Mouse (Mus musculus) heart, postnatal 25 days (tissue): ENCODE results near the gene Olfr339. TPM values are rescaled to one million over a fixed set of nuclear protein-coding genes. Genes with fewer than 3 reads are reported as not detected.
"Not testable (repeated sequence)": the region's sequence is repeated elsewhere in the genome, so short reads cannot be mapped to it uniquely, and the experiment has no call there.

Experiments
- DNase-seq: peaks from one replicate; pipeline ENCODE4 v3.0.0; 2022; ENCODE audit warnings: low spot score
- intact Hi-C: fragments of 180-260 bp; cut with DNase I; formaldehyde crosslinking; loops from one replicate; pipeline ENCODE4 v1.15.1; 2025
- total RNA-seq, 2 experiments: library from RNA; stranded (reverse); gene quantifications; 2 replicates each; pipeline ENCODE4 v1.2.3; 2021

The Olfr339 gene
- not detected for total RNA-seq

DNA sequence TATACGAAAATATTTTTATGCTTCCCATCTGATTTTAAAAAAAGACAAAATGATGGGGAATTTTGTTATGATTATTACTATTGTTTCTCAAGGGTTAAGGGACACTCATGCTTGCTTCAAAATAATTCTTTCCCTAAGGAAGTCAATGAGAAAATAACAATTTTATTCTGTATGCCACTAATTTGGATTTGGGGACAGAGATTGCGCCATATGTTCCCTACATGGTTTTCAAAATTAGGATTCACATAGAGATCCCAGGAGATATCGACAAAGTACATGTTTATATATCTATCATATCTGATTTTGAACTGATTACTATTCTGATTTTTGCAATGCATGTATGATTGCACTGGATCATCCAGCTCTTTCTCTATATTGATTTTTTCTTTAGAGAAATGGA, at the start of gene Olfr339:
Gene Olfr339 (plus strand): TSS at position 301 of the 400 bp plus-strand sequence.
- intact Hi-C loops, result no loop called here

DNA sequence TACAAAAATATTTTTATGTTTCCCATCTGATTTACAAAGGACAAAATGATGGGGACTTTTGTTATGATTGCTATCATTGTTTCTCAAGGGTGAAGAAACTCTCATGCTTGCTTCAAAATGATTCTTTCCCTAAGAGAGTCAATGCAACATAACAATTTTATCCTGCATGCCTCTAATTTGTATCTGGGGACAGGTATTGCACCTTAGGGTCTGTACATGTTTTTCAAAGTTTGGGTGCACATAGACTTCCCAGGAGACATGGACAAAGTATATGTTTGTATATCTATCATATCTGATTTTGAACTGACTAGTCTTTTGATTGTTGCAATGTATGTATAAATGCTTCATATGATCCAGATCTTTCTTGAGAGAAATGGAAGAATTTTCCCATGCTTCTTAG, 45.5 kb upstream of the Olfr339 start, which contains the start of gene Olfr338:
Gene Olfr338 (plus strand): TSS at position 301 of the 400 bp plus-strand sequence.
- no peak for DNase-seq

More for the DNA sequence above, at the start of gene Olfr339:
- DNase-seq, result no peak

GRCm38 (mm10) chr2:36415174-36415573, 3.6 kb upstream of the Olfr339 start:
- intact Hi-C loops, DNase-seq: not testable (repeated sequence)

More for the DNA sequence above, 45.5 kb upstream of the Olfr339 start, which contains the start of gene Olfr338:
- intact Hi-C loops, result no loop called here

GRCm38 (mm10) chr2:36415591-36415990, 3.2 kb upstream of the Olfr339 start:
- intact Hi-C loops, DNase-seq: not testable (repeated sequence)

DNA sequence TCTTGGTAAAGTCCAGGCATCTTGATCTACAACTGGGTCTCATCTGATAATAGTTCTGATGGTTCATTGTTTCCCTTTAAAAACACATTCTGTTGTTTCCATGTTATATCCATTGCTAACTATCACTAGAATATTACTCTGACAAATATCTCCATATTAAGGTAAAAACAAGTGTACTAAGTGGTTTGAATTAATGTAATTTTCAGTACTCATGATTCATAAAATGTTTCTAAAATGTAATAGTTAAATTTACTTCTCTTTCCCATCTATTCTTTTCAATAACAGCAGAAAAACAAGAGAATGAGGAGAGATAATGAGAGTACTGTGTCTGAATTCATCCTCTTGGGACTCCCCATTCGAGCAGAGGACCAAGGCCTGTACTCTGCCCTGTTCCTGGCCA, 33.5 kb downstream of the Olfr339 start, which contains the start of gene Olfr340:
Gene Olfr340 (plus strand): TSS at position 301 of the 400 bp plus-strand sequence.
- intact Hi-C loops, result no loop called here
- no peak for DNase-seq

- intact Hi-C loops, result no loop called here
- DNase-seq, result no peak
Observed at GRCm38 (mm10) chr2:36473634-36474033, 54.9 kb downstream of the Olfr339 start.

Other genes starting within 250 kb of the Olfr339 start
- gene Ptgs1, start 188.5 kb upstream of the Olfr339 start, total RNA-seq, result 10 to 100 TPM; 16.4 to 16.8 TPM
- not detected for gene Olfr338, start 45.4 kb upstream of the Olfr339 start, total RNA-seq
- gene Olfr340, start 33.6 kb downstream of the Olfr339 start, total RNA-seq, result not detected
- not detected for gene Olfr341, start 63.5 kb downstream of the Olfr339 start, total RNA-seq
- gene Olfr342, start 106.1 kb downstream of the Olfr339 start, total RNA-seq, result not detected
- gene Olfr344, start 147.7 kb downstream of the Olfr339 start, total RNA-seq, result not detected
- not detected for gene Olfr345, start 221.1 kb downstream of the Olfr339 start, total RNA-seq